Mouse (Mus musculus): ENCODE results near the gene Pdzd8. TPM values are rescaled to one million over a fixed set of nuclear protein-coding genes. Genes with fewer than 3 reads are reported as not detected.

Pdzd8 gene
- polyA plus RNA-seq, 2 experiments from 2014 or later = 6.2 to 10.1 TPM

- ATAC-seq = no peak
Observed at GRCm38 (mm10) chr19:59354906-59355305, 9.3 kb upstream of the Pdzd8 start.

GRCm38 (mm10) chr19:59352760-59353159 lies 7.2 kb upstream of the Pdzd8 start:
- ATAC-seq = no peak

DNA sequence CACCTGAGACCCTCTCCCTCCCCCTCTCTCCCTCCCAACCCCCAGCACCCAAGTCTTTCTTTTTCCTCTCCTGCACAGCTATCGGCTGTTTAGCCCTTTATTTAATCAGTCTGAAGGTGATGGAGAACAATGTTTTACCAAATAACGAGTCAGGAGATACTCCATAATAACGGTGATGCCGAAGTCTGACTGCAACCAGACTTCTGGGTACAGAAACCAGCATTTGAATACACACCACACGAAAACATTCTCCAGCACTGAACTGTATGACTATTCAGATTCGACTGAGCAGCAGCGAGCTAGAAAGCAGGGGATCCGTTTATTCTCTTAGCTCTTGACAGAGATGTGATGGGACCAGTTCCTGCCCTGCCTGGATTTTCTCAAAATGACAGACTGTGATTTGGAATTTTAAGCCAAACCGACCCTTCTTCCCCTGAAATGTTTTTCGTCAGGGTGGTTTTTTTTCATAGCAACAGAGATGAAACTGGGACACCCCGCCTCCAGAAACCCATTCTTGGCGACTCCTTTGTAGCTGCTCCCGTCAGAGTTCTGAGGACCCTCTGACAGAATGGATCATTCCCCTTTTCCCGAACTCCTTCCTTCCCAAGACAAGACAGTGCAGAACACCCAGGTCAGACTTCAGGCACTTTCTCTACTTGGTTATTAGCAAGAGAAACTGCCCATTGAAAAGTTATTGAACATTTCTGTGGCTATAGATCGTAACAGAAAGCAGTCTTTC lies 5.7 kb upstream of the Pdzd8 start:
- ATAC-seq = no peak

- no peak for ATAC-seq
Observed at GRCm38 (mm10) chr19:59350273-59350903, 4.8 kb upstream of the Pdzd8 start.

GRCm38 (mm10) chr19:59349329-59349960 lies 3.9 kb upstream of the Pdzd8 start:
- ATAC-seq = no peak

DNA sequence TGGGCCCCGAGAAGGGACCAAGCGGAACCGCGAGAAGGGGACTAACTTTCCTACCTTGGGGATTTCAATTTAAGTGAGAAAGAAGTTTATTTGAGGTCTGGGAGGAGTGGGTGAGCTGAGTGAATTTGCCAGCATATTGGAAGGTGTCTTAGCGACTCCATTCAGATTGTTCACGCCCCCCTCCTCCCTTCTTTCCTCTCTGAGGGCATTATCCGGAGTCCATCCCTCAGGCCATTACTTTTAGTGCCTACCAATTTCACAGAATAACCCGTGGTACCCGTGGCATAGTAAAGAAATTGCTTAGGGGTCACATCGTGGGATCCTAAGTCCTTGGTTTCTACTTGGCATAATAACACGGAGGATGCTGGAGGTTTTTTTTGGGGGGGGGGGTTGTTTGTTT lies 745 bp upstream of the Pdzd8 start:
- peak; percentile 0 for ATAC-seq

DNA sequence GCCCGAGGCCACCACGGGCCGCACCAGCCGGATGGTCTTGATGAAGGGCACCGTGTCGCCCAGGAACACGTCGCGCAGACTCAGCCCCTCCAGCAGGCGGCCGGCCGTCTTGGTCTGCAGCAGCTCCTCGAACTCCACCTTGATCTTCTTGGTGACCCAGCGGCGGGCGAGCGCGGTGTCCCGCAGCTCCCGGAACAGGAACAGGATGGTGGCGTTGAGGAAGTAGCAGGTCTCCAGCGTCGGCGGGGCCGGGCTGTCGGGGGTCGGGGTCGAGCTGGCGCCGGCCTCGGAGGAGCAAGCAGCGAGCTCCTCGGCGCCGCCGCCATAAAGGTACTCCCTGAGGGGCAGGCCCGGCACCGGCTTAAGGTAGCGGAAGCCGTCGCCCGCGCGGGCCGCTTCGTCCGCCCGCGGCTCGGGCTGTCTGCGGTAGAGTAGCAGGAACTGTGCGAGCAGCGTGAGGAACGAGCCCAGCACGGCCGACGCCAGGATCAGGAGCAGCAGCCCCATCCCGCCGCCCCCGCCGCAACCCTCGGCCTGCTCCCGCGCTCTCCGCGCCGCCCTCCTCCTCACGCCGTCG lies 411 bp downstream of the Pdzd8 start:
- peak; percentile 42 for ATAC-seq

GRCm38 (mm10) chr19:59344304-59344711 lies 1.3 kb downstream of the Pdzd8 start:
- ATAC-seq = peak; percentile 38

- no peak for ATAC-seq
Observed at GRCm38 (mm10) chr19:59342964-59343363, 2.6 kb downstream of the Pdzd8 start.

DNA sequence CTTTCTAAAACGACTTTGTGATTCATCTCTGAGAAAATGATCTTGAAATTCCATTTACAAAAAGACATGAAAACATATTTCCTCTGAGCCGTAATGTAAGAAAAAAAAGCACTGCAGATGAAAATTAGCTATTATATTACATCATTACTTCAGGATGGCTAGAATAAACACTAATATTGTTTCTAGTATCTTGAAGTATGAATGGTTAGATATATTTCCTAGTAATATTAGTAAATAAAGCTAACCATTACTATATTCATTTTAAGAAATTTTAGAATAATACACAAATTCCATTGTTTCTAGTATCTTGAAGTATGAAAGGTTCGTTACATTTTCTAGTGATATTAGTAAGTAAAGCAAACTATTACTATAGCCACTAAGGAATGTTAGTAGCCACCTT lies 5.7 kb downstream of the Pdzd8 start:
- no peak for ATAC-seq

GRCm38 (mm10) chr19:59337872-59338681 lies 7.5 kb downstream of the Pdzd8 start:
- no peak for ATAC-seq

DNA sequence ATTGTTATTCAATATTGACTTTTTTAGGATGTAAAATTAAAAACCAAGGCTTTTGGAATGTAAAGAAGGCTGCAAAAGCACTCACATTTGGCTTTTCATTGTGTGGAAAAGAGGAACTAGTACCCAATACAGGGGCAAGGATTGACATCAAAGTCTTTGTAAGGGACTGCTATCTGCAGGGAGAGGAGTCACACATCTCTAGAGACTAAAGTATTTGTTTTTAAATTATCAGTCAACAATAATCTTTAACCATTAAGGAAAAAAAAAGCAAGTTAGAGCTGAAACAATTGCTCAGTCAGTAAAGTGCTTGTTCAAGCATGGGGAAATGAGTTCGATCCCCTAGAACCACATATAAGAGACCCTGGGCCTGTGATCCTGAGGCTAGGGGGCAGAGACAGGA lies 8.9 kb downstream of the Pdzd8 start:
- no peak for ATAC-seq

GRCm38 (mm10) chr19:59330816-59331225 lies 14.8 kb downstream of the Pdzd8 start:
- no peak for ATAC-seq

GRCm38 (mm10) chr19:59321990-59322389 lies 23.6 kb downstream of the Pdzd8 start, which contains the start of gene Rps12-ps3:
Gene Rps12-ps3, plus strand, starts transcription at chr19:59322290.
- ATAC-seq = no peak

- ATAC-seq = no peak
Observed at GRCm38 (mm10) chr19:59316571-59316970, 29.0 kb downstream of the Pdzd8 start.

GRCm38 (mm10) chr19:59315308-59315707 lies 30.3 kb downstream of the Pdzd8 start:
- ATAC-seq = no peak

- ATAC-seq = no peak
Observed at GRCm38 (mm10) chr19:59292183-59292839, 53.3 kb downstream of the Pdzd8 start.

DNA sequence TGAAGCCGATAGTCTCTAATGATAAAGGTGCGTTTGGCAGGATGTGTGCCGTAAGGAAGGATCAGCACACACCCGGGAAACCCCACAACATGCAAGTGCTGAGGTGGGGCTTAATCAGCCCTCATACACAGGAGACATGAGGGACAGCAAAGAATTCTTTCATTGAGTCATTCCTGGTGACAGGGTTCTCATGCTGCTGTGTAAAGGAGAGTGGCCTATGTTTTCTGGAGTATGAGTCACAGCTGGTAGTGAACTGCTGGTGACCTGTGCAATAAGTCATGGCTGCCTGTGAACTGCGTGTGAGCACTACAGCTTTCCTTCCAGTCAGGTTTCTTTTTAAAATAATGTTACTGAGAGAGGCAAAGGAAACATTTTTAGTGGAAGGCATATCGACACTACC lies 55.8 kb downstream of the Pdzd8 start:
- no peak for ATAC-seq

GRCm38 (mm10) chr19:59289042-59289441 lies 56.5 kb downstream of the Pdzd8 start:
- no peak for ATAC-seq

- no peak for ATAC-seq
Observed at GRCm38 (mm10) chr19:59282001-59282400, 63.6 kb downstream of the Pdzd8 start.

DNA sequence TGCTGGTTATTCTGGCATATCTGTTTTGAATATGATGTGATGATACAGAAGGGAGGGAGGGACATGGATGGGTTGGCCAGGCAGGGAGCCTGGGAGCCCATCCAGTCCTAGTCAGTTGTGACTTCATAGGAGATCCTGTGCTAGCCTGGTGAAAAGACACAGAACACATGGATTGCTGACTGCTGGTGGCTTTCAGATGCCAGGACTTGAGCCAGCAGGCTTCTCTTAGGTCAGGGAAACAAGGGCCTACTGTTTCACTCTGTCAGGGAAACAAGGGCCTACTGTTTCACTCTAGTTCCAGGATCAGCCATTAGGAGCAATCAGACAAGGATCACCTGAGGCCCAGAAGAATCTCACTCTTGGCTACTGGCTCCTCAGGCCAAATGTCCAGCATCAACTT lies 64.7 kb downstream of the Pdzd8 start:
- ATAC-seq = no peak

- ATAC-seq = no peak
Observed at GRCm38 (mm10) chr19:59276354-59276753, 69.2 kb downstream of the Pdzd8 start.

All from CD4-positive, CD25-positive, alpha-beta regulatory T cell, adult 4 months (primary cell).